Mouse (Mus musculus) kidney, postnatal 0 days (tissue): Measurements from ENCODE around the gene Mrgprh. TPM values are rescaled to one million over a fixed set of nuclear protein-coding genes. Genes with fewer than 3 reads are reported as not detected.
A peak's percentile ranks its signal among the peaks of the same experiment; 100 is the strongest.

Experiments
- ATAC-seq: fragments of 200-750 bp; cut with Nextera tagmentation; replicated peaks from 2 replicates; pipeline ENCODE4 v1.8.0; 2017; ENCODE audit warnings: low read depth, moderate number of reproducible peaks, moderate TSS enrichment, moderate library complexity; ENCODE audit not compliant: low FRiP score
- DNase-seq: peaks from one replicate; pipeline ENCODE4 v3.0.0-alpha.2; 2016; ENCODE audit warnings: low spot score
- H3K27ac ChIP-seq: fragments of 300-500 bp; sonication (generic); 2 replicates; pipeline ENCODE4 v1.5.1; 2014; ENCODE audit warnings: mild to moderate bottlenecking
- H3K27me3 ChIP-seq: fragments of 300-500 bp; sonication (generic); 2 replicates; pipeline ENCODE4 v1.6.1; 2014; ENCODE audit warnings: low read length, mixed read lengths; ENCODE audit not compliant: insufficient read depth
- H3K36me3 ChIP-seq: fragments of 300-500 bp; sonication (generic); 2 replicates; pipeline ENCODE4 v1.6.1; 2014; ENCODE audit warnings: low read length, mixed read lengths; ENCODE audit not compliant: insufficient read depth
- H3K4me1 ChIP-seq: fragments of 300-500 bp; sonication (generic); replicated peaks from 2 replicates; pipeline ENCODE4 v1.6.1; 2014; ENCODE audit warnings: antibody characterized with exemption, low read length, mixed read lengths; ENCODE audit not compliant: insufficient read depth
- H3K4me2 ChIP-seq: fragments of 300-500 bp; sonication (generic); 2 replicates; pipeline ENCODE4 v1.6.1; 2014; ENCODE audit warnings: mild to moderate bottlenecking, low read length, moderate library complexity, mixed read lengths
- H3K4me3 ChIP-seq: fragments of 300-500 bp; sonication (generic); replicated peaks from 2 replicates; pipeline ENCODE4 v1.5.1; 2014; ENCODE audit warnings: low read depth, low read length
- H3K9ac ChIP-seq: fragments of 300-500 bp; sonication (generic); 2 replicates; pipeline ENCODE4 v1.6.1; 2014; ENCODE audit warnings: low read depth, low read length
- H3K9me3 ChIP-seq: fragments of 300-500 bp; sonication (generic); replicated peaks from 2 replicates; pipeline ENCODE4 v1.6.1; 2016; ENCODE audit warnings: low read length, inconsistent platforms, mixed read lengths
- CTCF ChIP-seq: IDR thresholded peaks from 2 replicates; pipeline ENCODE4 v1.5.1; 2016; ENCODE audit warnings: antibody characterized with exemption, low read depth, mild to moderate bottlenecking, moderate library complexity
- WGBS: fragments of 180-500 bp; shearing (Covaris S2); extraction: QIAGEN DNeasy Blood & Tissue Kit; methylation state at CpG from one replicate; pipeline ENCODE4 v1.1.7; 2014; 5-methylcytosine and 5-hydroxymethylcytosine counted together
- polyA plus RNA-seq: library from polyadenylated mRNA; unstranded; fragments of >200 nt; fragmentation: Nextera tagmentation; extraction: Ambion mirVana; gene quantifications from 2 replicates; pipeline ENCODE4 v1.2.1, GENCODE M21; 2015

The Mrgprh gene
- polyA plus RNA-seq, 1 experiment from 2014 or later: not detected

GRCm38 (mm10) chr17:12839475-12840267 lies 36.2 kb upstream of the Mrgprh start:
- Histone ChIP-seq H3K4me2 (no peak overlapping the region), H3K4me1 (no peaks in the 10 kb centered on the region), H3K27me3 (no peaks in the 10 kb centered on the region), H3K9ac (no peak overlapping the region), H3K36me3 (no peaks in the 10 kb centered on the region), H3K9me3 (no peaks in the 10 kb centered on the region), H3K4me3 (no peak overlapping the region), H3K27ac (no peak overlapping the region)
- no peak for TF ChIP-seq CTCF
- 76% methylated on average over 10 of the region's 10 CpGs for WGBS
- ATAC-seq (no peak), DNase-seq (no peak)

GRCm38 (mm10) chr17:12843826-12844225 lies 32.0 kb upstream of the Mrgprh start:
- no peak overlapping the region for H3K27ac ChIP-seq
- no peaks in the 10 kb centered on the region for H3K9me3 ChIP-seq
- ATAC-seq (no peak), DNase-seq (no peak)
- no peak for TF ChIP-seq CTCF
- no peaks in the 10 kb centered on the region for H3K36me3 ChIP-seq
- H3K9ac ChIP-seq: no peak overlapping the region
- no peaks in the 10 kb centered on the region for H3K4me1 ChIP-seq
- no peak overlapping the region for H3K4me3 ChIP-seq
- H3K27me3 ChIP-seq: no peaks in the 10 kb centered on the region
- H3K4me2 ChIP-seq: no peak overlapping the region
- WGBS: 60% methylated on average over 6 of the region's 6 CpGs

- no peak overlapping the region for H3K27ac ChIP-seq
- no peaks in the 10 kb centered on the region for H3K4me1 ChIP-seq
- 71% methylated on average over 4 of the region's 4 CpGs for WGBS
- H3K27me3 ChIP-seq: no peaks in the 10 kb centered on the region
- DNase-seq: no peak
- H3K4me3 ChIP-seq: no peak overlapping the region
- no peaks in the 10 kb centered on the region for H3K36me3 ChIP-seq
- no peaks in the 10 kb centered on the region for H3K9me3 ChIP-seq
- no peak overlapping the region for H3K4me2 ChIP-seq
- no peak overlapping the region for H3K9ac ChIP-seq
- ATAC-seq: no peak
- TF ChIP-seq CTCF: no peak
Measured at GRCm38 (mm10) chr17:12844540-12844939, 31.3 kb upstream of the Mrgprh start.

DNA sequence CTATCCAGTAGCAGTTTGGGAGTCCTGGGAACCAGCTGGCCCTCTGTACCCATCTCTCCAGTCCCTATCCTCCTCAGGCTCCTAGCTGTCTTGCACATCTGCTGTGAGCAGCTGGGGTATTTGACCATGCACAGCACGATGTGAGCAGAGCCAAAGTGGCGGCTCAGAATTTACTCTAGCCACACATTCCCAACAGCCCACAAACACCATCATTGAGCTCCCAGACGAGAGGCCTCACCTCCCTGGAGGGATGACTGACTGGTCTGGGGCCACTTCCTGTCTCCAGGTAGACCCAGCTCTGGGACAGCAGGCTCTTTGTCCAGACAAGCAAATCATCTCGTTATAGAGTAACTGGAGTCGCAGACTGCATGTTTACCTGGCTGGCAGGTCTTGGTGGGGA lies 30.0 kb upstream of the Mrgprh start:
- H3K9me3 ChIP-seq: no peaks in the 10 kb centered on the region

DNA sequence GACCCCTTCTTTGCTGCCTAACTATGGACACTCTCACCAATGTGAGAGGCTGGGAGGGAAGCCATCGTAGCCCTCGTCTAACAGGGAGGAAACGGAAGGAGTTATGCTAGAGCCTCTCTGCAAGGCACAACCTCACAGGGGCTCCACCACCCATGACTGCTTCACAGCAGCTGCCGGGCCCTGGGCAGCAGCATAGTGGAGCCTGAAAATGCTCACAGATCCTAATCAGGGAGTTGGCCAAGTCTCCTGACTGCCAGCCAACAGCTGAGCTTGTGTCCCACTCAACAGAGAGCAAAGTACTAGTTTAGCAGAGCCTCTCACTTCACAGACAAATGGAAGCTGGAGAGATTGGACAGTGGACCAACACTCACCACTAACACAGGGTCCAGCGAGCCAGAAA lies 29.4 kb upstream of the Mrgprh start:
- Histone ChIP-seq H3K36me3 (no peaks in the 10 kb centered on the region), H3K9ac (no peak overlapping the region), H3K27ac (peak overlapping the region; percentile 34; the same call in 1 of the 2 replicates), H3K4me2 (no peak overlapping the region), H3K9me3 (no peaks in the 10 kb centered on the region), H3K4me1 (no peaks in the 10 kb centered on the region), H3K4me3 (no peak overlapping the region), H3K27me3 (no peaks in the 10 kb centered on the region)
- WGBS: 62% methylated on average over 5 of the region's 5 CpGs
- no peak for TF ChIP-seq CTCF
- no peak for DNase-seq
- no peak; the same call in 1 of the 2 replicates for ATAC-seq

More for the DNA sequence above, 30.0 kb upstream of the Mrgprh start:
- Histone ChIP-seq H3K27ac (peak overlapping the region; percentile 34; the same call in 1 of the 2 replicates), H3K4me1 (no peaks in the 10 kb centered on the region), H3K4me3 (no peak overlapping the region), H3K36me3 (no peaks in the 10 kb centered on the region), H3K27me3 (no peaks in the 10 kb centered on the region), H3K4me2 (no peak overlapping the region), H3K9ac (no peak overlapping the region)
- 30% methylated on average over 5 of the region's 5 CpGs for WGBS
- ATAC-seq (no peak; the same call in 1 of the 2 replicates), DNase-seq (no peak)
- no peak for TF ChIP-seq CTCF

DNA sequence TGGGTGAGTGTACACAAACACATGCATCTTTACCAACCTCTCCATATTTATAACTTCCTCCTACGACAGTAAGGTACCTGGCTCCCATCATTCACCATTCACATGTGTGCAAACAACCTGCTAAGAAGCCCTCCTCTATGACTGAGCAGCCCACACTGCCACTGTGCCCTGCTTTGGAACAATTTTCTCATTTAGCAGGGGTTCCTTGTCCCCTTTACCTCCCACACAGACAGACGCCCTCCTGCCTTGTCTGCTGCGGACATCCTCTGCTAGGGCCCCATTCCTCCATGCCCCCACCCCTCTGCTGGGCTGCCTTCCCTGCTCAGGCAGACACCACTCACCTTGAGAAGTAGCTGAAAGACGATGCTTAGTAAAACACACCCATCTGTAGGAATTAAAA lies 28.1 kb upstream of the Mrgprh start:
- no peak for ATAC-seq

More for the DNA sequence above, 28.1 kb upstream of the Mrgprh start:
- Histone ChIP-seq H3K9ac (no peak overlapping the region), H3K4me3 (no peak overlapping the region), H3K27me3 (no peaks in the 10 kb centered on the region), H3K4me1 (no peaks in the 10 kb centered on the region), H3K36me3 (no peaks in the 10 kb centered on the region), H3K9me3 (no peaks in the 10 kb centered on the region), H3K4me2 (no peak overlapping the region), H3K27ac (no peak overlapping the region)
- TF ChIP-seq CTCF: no peak
- WGBS: 53% methylated on average over 4 of the region's 4 CpGs
- DNase-seq: no peak
